Mouse (Mus musculus): ENCODE data around the gene Ppp2r3a. TPM values are rescaled to one million over a fixed set of nuclear protein-coding genes. Genes with fewer than 3 reads are reported as not detected.

Ppp2r3a gene
- total RNA-seq, 2 experiments from 2014 or later: 5.5 to 16.3 TPM

DNA sequence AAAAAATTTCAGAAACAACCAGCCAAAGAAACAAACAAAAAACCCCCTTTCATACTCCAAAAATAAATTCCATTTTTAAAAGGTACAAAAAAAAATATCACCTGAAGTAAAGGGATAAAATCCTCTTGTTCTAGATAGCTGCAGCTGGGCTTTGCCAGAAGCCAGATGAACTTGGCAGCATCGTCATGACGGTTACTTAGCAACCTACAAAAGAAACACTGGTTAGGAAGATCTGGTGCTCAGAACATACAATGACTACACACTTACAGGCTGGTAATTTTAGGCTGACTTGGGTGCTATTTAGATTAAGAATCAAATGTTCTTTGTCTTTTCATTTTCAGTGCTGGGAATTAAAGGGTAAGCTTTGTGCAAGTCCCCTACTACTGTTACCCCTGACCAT is 71.4 kb downstream of the Ppp2r3a start:
- no peak for ATAC-seq (replicated peaks; ENCODE audit: poor library complexity, severe bottlenecking)

DNA sequence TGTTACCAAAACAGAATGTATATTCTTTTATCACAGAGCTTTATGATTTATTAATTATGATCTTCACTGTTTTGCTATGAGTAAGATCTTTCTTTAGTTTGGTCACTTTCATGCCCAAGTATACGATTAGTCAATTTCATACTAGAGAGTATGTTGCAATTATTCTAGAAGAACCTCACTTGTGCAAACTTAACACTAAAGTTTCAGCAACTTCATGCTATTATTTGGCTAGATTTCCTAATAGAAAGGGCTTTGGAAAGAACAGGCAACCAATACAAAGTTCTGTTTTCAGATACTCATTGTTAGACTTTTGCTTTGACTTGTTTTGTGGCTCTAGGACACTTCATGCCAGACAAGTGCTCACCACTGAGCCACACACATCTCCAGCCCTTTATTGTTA is 91.0 kb downstream of the Ppp2r3a start:
- ATAC-seq (replicated peaks; ENCODE audit: poor library complexity, severe bottlenecking): peak; percentile 82

DNA sequence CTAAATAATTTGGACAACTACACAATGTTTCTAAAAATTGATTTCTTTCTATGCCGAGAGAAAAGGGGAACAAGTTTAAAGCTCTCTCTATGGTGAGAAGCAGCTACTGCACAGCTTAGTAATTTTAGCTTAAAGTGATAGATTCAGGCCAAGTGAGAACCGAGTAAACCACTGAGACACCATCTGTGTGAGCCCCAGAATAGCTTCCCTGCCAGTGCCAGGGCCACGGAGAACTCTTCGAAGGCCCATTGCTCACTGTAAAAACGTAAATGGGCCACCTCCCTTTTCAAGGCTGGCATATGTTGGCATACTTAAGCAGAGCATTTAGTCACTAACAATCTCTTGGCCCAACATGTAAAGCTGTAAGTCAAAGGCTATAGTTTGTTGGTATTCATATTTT is 91.5 kb downstream of the Ppp2r3a start:
- ATAC-seq (replicated peaks; ENCODE audit: poor library complexity, severe bottlenecking): peak; percentile 26

GRCm38 (mm10) chr9:101159431-101159830 is 92.2 kb downstream of the Ppp2r3a start:
- ATAC-seq (replicated peaks; ENCODE audit: poor library complexity, severe bottlenecking): peak; percentile 84

DNA sequence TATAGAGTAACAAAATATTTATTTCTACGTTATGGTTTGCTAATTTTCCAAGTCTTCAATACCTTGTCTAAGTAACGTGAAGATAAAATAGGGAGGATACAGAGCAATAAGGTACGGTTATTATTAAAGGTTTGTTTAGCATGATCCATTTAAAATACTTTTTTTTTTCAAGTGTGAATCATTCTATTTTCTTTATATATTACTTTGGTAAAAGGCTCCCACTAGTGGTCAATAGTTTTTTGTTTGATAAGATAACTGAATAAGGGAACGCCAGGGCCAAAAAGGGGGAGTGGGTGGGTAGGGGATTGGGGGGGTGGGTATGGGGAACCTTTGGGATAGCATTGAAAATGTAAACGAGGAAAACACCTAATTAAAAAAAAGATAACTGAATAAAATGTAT is 98.7 kb downstream of the Ppp2r3a start:
- no peak for ATAC-seq (replicated peaks; ENCODE audit: poor library complexity, severe bottlenecking)

- no peak for ATAC-seq (replicated peaks; ENCODE audit: poor library complexity, severe bottlenecking)
Observed at GRCm38 (mm10) chr9:101143635-101144034, 108.0 kb downstream of the Ppp2r3a start.

DNA sequence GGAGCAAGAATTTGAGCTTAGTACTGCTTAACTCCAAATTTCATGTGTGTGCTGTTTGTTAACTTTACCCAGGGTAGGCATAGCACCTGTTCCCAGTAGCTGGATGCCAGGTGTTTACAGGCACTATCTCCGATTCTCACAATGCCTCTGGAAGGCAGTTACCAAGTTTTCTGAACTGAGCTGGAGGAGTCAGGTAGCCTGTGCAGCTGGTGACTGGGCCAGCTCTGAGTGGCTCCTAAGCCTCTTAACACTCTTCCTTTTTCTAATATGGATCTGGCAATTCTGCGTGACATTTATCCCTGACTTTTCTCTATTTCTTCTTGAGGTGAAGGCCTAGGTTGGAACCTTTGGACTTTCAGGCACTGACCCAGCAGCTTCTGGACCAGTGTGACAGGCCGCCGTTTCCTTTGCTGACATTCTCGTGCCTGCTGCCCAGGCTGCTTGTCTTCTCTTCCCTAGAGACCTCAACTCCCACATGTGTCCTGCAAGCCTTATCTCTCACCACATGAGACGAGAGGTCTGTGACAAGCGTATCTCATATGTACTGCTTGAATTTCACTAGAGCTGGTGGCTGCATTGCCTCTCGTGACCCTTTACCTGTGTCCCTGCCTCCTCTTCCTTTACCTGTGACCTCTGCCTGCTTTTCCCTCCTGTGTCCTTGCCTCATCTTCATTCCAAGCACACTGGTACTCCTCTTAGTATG is 137.3 kb downstream of the Ppp2r3a start:
- no peak for ATAC-seq (replicated peaks; ENCODE audit: poor library complexity, severe bottlenecking)

DNA sequence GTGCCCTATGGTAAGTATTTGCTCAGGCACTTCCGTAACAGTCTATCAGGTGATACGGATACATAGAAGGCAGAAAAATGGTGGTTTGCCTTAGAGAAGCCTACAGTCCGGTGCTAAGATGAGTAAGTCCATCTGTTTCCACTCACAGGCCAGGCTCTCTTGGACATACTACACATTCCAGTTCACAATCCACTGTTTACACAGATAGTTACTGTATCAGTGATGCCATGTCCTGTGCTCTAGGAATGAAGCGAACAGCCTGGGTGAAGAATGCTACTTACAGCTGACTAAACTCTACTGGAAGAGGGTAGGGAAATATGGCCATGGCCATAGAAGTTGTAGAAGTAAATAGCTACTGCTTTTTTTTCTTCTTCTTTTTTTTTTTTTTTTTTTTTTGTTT is 138.3 kb downstream of the Ppp2r3a start:
- ATAC-seq (replicated peaks; ENCODE audit: poor library complexity, severe bottlenecking): no peak

DNA sequence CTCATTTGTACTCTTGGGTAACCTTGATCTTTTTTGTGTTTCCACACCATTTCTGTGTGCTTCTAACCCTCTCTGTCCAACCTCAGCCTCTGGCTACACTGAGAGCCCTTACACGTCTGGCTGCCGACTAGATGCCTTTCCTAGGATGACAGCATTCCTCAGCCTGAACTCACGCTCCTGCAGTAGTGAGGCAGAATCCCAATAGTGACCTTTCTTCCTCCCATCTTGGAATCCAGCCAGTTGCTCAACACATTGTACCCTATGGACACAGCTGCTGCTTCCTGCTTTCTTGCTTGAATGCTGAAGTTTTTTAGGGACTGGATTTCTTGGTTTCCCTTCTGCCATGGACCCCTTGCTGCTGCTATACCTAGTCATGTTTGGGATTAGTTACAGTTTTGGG is 141.6 kb downstream of the Ppp2r3a start:
- ATAC-seq (replicated peaks; ENCODE audit: poor library complexity, severe bottlenecking): peak; percentile 34; the same call in 1 of the 2 replicates

- no peak for ATAC-seq (replicated peaks; ENCODE audit: poor library complexity, severe bottlenecking)
Observed at GRCm38 (mm10) chr9:101107386-101107785, 144.2 kb downstream of the Ppp2r3a start.

GRCm38 (mm10) chr9:101105735-101106134 is 145.9 kb downstream of the Ppp2r3a start:
- no peak for ATAC-seq (replicated peaks; ENCODE audit: poor library complexity, severe bottlenecking)

DNA sequence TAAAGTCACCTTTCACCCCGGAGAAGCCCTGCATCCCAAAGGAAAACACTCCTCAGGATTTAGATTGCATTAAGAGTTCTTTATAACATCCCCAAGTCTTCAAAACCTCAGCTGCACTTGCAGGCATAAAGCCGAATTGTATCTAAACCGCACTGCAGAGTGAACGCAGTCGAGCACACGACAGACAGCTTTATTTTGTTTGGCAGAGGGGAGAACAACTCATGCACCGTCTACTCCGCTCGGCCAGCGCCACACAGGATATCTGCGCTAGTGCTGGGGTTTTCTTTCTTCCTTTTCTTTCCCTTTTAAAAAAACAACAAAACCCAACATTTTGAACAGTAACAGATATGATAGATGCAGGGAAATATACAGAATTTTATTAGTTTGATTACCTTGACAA is 146.7 kb downstream of the Ppp2r3a start:
- ATAC-seq (replicated peaks; ENCODE audit: poor library complexity, severe bottlenecking): no peak

- no peak for ATAC-seq (replicated peaks; ENCODE audit: poor library complexity, severe bottlenecking)
Observed at GRCm38 (mm10) chr9:101102288-101102687, 149.3 kb downstream of the Ppp2r3a start.

DNA sequence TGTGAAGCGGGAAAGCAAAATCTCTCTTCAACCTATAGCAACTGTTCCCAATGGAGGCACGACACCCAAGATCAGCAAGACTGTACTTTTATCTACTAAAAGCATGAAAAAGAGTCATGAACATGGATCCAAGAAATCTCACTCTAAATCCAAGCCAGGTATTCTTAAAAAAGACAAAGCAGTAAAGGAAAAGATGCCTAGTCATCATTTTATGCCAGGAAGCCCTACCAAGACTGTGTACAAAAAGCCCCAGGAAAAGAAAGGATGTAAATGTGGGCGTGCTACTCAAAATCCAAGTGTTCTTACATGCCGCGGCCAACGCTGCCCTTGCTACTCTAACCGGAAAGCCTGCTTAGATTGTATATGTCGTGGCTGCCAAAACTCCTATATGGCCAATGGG is 150.0 kb downstream of the Ppp2r3a start:
- ATAC-seq (replicated peaks; ENCODE audit: poor library complexity, severe bottlenecking): no peak

GRCm38 (mm10) chr9:101100163-101100562 is 151.4 kb downstream of the Ppp2r3a start:
- ATAC-seq (replicated peaks; ENCODE audit: poor library complexity, severe bottlenecking): peak; percentile 26; the same call in 1 of the 2 replicates

- ATAC-seq (replicated peaks; ENCODE audit: poor library complexity, severe bottlenecking): peak; percentile 49
Observed at GRCm38 (mm10) chr9:101099445-101099844, 152.2 kb downstream of the Ppp2r3a start.

DNA sequence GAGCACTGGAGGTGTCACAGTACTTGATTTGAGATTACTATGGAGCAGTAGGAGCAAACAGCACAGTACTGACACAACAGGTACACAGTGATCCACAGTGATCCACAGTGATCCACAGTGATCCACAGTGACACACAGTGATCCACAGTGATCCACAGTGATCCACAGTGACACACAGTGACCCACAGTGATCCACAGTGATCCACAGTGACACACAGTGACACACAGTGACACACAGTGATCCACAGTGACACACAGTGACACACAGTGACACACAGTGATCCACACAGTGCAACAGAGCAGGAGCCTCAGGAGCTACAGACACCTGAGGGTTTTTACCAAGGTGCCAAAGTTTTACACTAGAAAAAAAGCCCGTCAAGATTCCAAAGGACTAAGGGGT is 154.1 kb downstream of the Ppp2r3a start:
- ATAC-seq (replicated peaks; ENCODE audit: poor library complexity, severe bottlenecking): peak; percentile 55

GRCm38 (mm10) chr9:101096461-101096860 is 155.1 kb downstream of the Ppp2r3a start:
- no peak for ATAC-seq (replicated peaks; ENCODE audit: poor library complexity, severe bottlenecking)

GRCm38 (mm10) chr9:101095425-101095824 is 156.2 kb downstream of the Ppp2r3a start:
- no peak for ATAC-seq (replicated peaks; ENCODE audit: poor library complexity, severe bottlenecking)

- ATAC-seq (replicated peaks; ENCODE audit: poor library complexity, severe bottlenecking): no peak
Observed at GRCm38 (mm10) chr9:101083728-101084127, 167.9 kb downstream of the Ppp2r3a start.

DNA sequence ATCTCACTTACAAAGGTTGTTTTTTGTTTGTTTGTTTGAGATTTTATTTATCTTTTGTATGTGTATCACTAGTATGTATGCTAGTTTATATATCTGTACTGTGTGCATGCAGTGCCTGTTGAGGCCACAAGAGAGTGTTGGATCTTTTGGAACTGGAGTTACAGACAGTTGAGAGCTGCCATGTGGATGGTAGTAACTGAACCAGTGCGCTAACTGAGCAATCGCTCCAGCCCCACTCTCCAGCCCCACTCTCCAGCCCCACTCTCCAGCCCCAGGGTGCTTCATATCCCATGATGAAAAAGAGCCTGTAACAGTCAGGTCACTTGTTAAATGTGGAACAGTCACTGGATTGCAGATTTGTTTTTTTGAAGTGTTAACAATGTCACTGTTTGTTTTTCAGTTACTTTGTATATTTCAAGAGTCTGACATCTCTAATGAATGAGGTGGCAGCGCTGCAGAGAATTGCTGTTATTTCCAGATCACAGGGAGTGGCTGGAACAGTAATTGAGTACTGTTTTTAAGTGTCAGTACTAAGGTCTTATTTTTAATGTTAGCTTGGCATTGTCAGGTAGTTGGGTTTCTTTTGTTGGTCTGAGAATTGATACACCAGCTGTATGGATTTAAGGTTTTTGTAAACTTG is 171.4 kb downstream of the Ppp2r3a start:
- ATAC-seq (replicated peaks; ENCODE audit: poor library complexity, severe bottlenecking): peak; percentile 16; the same call in 1 of the 2 replicates

DNA sequence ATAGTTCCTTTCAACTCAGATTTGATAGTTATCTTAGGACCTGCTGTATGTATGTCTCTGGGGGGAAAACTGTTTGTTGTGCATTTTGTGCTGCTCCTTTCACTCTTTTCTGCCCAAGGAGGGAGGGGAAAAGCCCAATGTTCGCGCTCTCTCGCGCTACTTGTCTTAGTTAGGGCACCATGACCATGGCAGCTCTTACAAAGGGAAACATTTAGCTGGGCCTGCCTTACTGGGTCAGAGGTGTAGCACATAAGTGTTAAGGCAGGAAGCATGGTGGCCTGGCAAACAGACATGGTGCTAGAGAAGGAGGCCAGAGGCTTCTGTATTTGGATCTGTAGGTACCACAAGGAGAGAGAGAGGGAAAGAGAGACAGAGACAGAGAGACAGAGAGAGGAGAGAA is 173.0 kb downstream of the Ppp2r3a start:
- ATAC-seq (replicated peaks; ENCODE audit: poor library complexity, severe bottlenecking): no peak

All from granulocyte monocyte progenitor cell, adult 5-6 weeks (primary cell).